Mouse (Mus musculus): Measurements from ENCODE around the gene Cdkl2. TPM values are rescaled to one million over a fixed set of nuclear protein-coding genes. Genes with fewer than 3 reads are reported as not detected.
A peak's percentile ranks its signal among the peaks of the same experiment; 100 is the strongest.

Cdkl2 gene
- total RNA-seq (2014; rRNA removed) (16.6 and 17.1 TPM in 2 replicates), polyA plus RNA-seq (2015; fragmentation: Nextera tagmentation; extraction: Ambion mirVana) (29.2 and 29.4 TPM in 2 replicates)

- Histone ChIP-seq H3K4me3 (ENCODE audit: low read length) (peak within 1 kb of the TSS; percentile 84), H3K4me2 (ENCODE audit: low read depth, low read length) (peak within 1 kb of the TSS; percentile 95), H3K27ac (peak within 1 kb of the TSS; percentile 76), H3K4me1 (ENCODE audit: insufficient read depth, low read length) (no peaks in the 10 kb centered on the region), H3K36me3 (ENCODE audit: insufficient read depth, low read length) (no peaks in the 10 kb centered on the region), H3K9ac (replicated peaks; ENCODE audit: low read length) (peak within 1 kb of the TSS; percentile 65), H3K27me3 (ENCODE audit: insufficient read depth, low read length) (no peaks in the 10 kb centered on the region), H3K9me3 (ENCODE audit: low read length) (no peaks in the 10 kb centered on the region)
- no peak for ATAC-seq
- 65% methylated on average over 4 of the region's 4 CpGs for WGBS
- TF ChIP-seq CTCF (IDR thresholded peaks at IDR 0.05; ENCODE audit: low read depth) = no peak
- DNase-seq (ENCODE audit: low spot score) = no peak
These were observed at the start of gene Cdkl2 for GRCm38 (mm10) chr5:92043783-92044182. TSS of gene Cdkl2 (minus strand) at chr5:92043883.

- H3K36me3 ChIP-seq (ENCODE audit: insufficient read depth, low read length) = no peaks in the 10 kb centered on the region
- 96% methylated on average over 4 of the region's 4 CpGs for WGBS
- H3K9ac ChIP-seq (replicated peaks; ENCODE audit: low read length) = no peak overlapping the region
- no peaks in the 10 kb centered on the region for H3K27me3 ChIP-seq (ENCODE audit: insufficient read depth, low read length)
- H3K4me3 ChIP-seq (ENCODE audit: low read length) = no peak overlapping the region
- no peak for DNase-seq (ENCODE audit: low spot score)
- ATAC-seq = no peak
- no peaks in the 10 kb centered on the region for H3K4me1 ChIP-seq (ENCODE audit: insufficient read depth, low read length)
- H3K9me3 ChIP-seq (ENCODE audit: low read length) = no peaks in the 10 kb centered on the region
- H3K4me2 ChIP-seq (ENCODE audit: low read depth, low read length) = no peak overlapping the region
- H3K27ac ChIP-seq = no peak overlapping the region
- TF ChIP-seq CTCF (IDR thresholded peaks at IDR 0.05; ENCODE audit: low read depth) = no peak
These were observed 43.8 kb upstream of the Cdkl2 start for GRCm38 (mm10) chr5:92087469-92087868.

- no peak for ATAC-seq
- Histone ChIP-seq H3K4me1 (ENCODE audit: insufficient read depth, low read length) (peaks cover 5% of the 10 kb centered on the region; the same call in 1 of the 2 replicates), H3K27ac (no peak overlapping the region), H3K27me3 (ENCODE audit: insufficient read depth, low read length) (no peaks in the 10 kb centered on the region), H3K4me2 (ENCODE audit: low read depth, low read length) (no peak overlapping the region), H3K9me3 (ENCODE audit: low read length) (no peaks in the 10 kb centered on the region), H3K9ac (replicated peaks; ENCODE audit: low read length) (no peak overlapping the region), H3K4me3 (ENCODE audit: low read length) (no peak overlapping the region), H3K36me3 (ENCODE audit: insufficient read depth, low read length) (no peaks in the 10 kb centered on the region)
- DNase-seq (ENCODE audit: low spot score) = no peak
- whole genome bisulfite sequencing = 84% methylated on average over 7 of the region's 7 CpGs
- no peak for TF ChIP-seq CTCF (IDR thresholded peaks at IDR 0.05; ENCODE audit: low read depth)
These were observed 42.3 kb upstream of the Cdkl2 start for GRCm38 (mm10) chr5:92085821-92086550.

- Histone ChIP-seq H3K36me3 (ENCODE audit: insufficient read depth, low read length) (no peaks in the 10 kb centered on the region), H3K9ac (replicated peaks; ENCODE audit: low read length) (no peak overlapping the region), H3K4me1 (ENCODE audit: insufficient read depth, low read length) (peaks cover 5% of the 10 kb centered on the region; the same call in 1 of the 2 replicates), H3K27ac (no peak overlapping the region), H3K9me3 (ENCODE audit: low read length) (no peaks in the 10 kb centered on the region), H3K4me2 (ENCODE audit: low read depth, low read length) (no peak overlapping the region), H3K4me3 (ENCODE audit: low read length) (no peak overlapping the region), H3K27me3 (ENCODE audit: insufficient read depth, low read length) (no peaks in the 10 kb centered on the region)
- 71% methylated on average over 4 of the region's 4 CpGs for WGBS
- DNase-seq (ENCODE audit: low spot score) = no peak
- ATAC-seq = no peak
- TF ChIP-seq CTCF (IDR thresholded peaks at IDR 0.05; ENCODE audit: low read depth) = no peak
These were observed 41.6 kb upstream of the Cdkl2 start for GRCm38 (mm10) chr5:92085246-92085645.

- Histone ChIP-seq H3K9ac (replicated peaks; ENCODE audit: low read length) (peak within 1 kb of the TSS; percentile 97), H3K9me3 (ENCODE audit: low read length) (no peaks in the 10 kb centered on the region), H3K4me3 (ENCODE audit: low read length) (peak within 1 kb of the TSS; percentile 100), H3K27me3 (ENCODE audit: insufficient read depth, low read length) (no peaks in the 10 kb centered on the region), H3K36me3 (ENCODE audit: insufficient read depth, low read length) (no peaks in the 10 kb centered on the region), H3K4me1 (ENCODE audit: insufficient read depth, low read length) (peaks cover 5% of the 10 kb centered on the region; the same call in 1 of the 2 replicates), H3K27ac (peak within 1 kb of the TSS; percentile 98), H3K4me2 (ENCODE audit: low read depth, low read length) (peak within 1 kb of the TSS; percentile 71)
- under 1% methylated on average over 58 of the region's 65 CpGs for WGBS
- peak; percentile 99 for DNase-seq (ENCODE audit: low spot score)
- peak; percentile 98 for ATAC-seq
- no peak for TF ChIP-seq CTCF (IDR thresholded peaks at IDR 0.05; ENCODE audit: low read depth)
These were observed 39.8 kb upstream of the Cdkl2 start, which contains the start of gene G3bp2 for GRCm38 (mm10) chr5:92083417-92084038. TSS of gene G3bp2 (minus strand) at chr5:92083719.

GRCm38 (mm10) chr5:92082821-92083401 lies 39.2 kb upstream of the Cdkl2 start:
- WGBS = under 1% methylated on average over 55 of the region's 55 CpGs
- Histone ChIP-seq H3K27ac (peak overlapping the region; percentile 98), H3K27me3 (ENCODE audit: insufficient read depth, low read length) (no peaks in the 10 kb centered on the region), H3K4me3 (ENCODE audit: low read length) (peak overlapping the region; percentile 100), H3K4me1 (ENCODE audit: insufficient read depth, low read length) (peaks cover 5% of the 10 kb centered on the region; the same call in 1 of the 2 replicates), H3K4me2 (ENCODE audit: low read depth, low read length) (peak overlapping the region; percentile 71), H3K36me3 (ENCODE audit: insufficient read depth, low read length) (no peaks in the 10 kb centered on the region), H3K9me3 (ENCODE audit: low read length) (no peaks in the 10 kb centered on the region), H3K9ac (replicated peaks; ENCODE audit: low read length) (peak overlapping the region; percentile 97)
- no peak for TF ChIP-seq CTCF (IDR thresholded peaks at IDR 0.05; ENCODE audit: low read depth)
- DNase-seq (ENCODE audit: low spot score) (peak; percentile 82), ATAC-seq (peak; percentile 15)
